Mouse (Mus musculus) neural tube, embryonic 13.5 days (tissue): Measurements from ENCODE around the gene Ppm1a. TPM values are rescaled to one million over a fixed set of nuclear protein-coding genes. Genes with fewer than 3 reads are reported as not detected.
A peak's percentile ranks its signal among the peaks of the same experiment; 100 is the strongest.

Experiments used
- ATAC-seq: fragments of 200-750 bp; cut with Nextera tagmentation; 2 replicates; pipeline ENCODE4 v1.8.0; 2017; ENCODE audit warnings: low read depth, mild to moderate bottlenecking, moderate TSS enrichment, moderate library complexity
- H3K27ac ChIP-seq: fragments of 300-500 bp; sonication (generic); replicated peaks from 2 replicates; pipeline ENCODE4 v1.5.1; 2015; ENCODE audit warnings: moderate library complexity, mild to moderate bottlenecking, inconsistent platforms
- H3K27me3 ChIP-seq: fragments of 300-500 bp; sonication (generic); 2 replicates; pipeline ENCODE4 v1.6.1; 2015; ENCODE audit warnings: mild to moderate bottlenecking, inconsistent platforms
- H3K36me3 ChIP-seq: fragments of 300-500 bp; sonication (generic); 2 replicates; pipeline ENCODE4 v1.6.1; 2015; ENCODE audit warnings: mild to moderate bottlenecking, inconsistent platforms
- H3K4me1 ChIP-seq: fragments of 300-500 bp; sonication (generic); replicated peaks from 2 replicates; pipeline ENCODE4 v1.6.1; 2015; ENCODE audit warnings: inconsistent platforms
- H3K4me2 ChIP-seq: fragments of 300-500 bp; sonication (generic); 2 replicates; pipeline ENCODE4 v1.6.1; 2015; ENCODE audit warnings: inconsistent platforms, mild to moderate bottlenecking, moderate library complexity
- H3K4me3 ChIP-seq: fragments of 300-500 bp; sonication (generic); 2 replicates; pipeline ENCODE4 v1.5.1; 2015; ENCODE audit warnings: mild to moderate bottlenecking, inconsistent platforms
- H3K9ac ChIP-seq: fragments of 300-500 bp; sonication (generic); 2 replicates; pipeline ENCODE4 v1.6.1; 2015; ENCODE audit warnings: moderate library complexity, mild to moderate bottlenecking, inconsistent platforms
- H3K9me3 ChIP-seq: fragments of 300-500 bp; sonication (generic); 2 replicates; pipeline ENCODE4 v1.6.1; 2016; ENCODE audit warnings: inconsistent platforms
- WGBS: fragments of 180-500 bp; shearing (Covaris S2); methylation state at CpG from one replicate; pipeline ENCODE4 v1.1.7; 2015; 5-methylcytosine and 5-hydroxymethylcytosine counted together
- polyA plus RNA-seq: library from polyadenylated mRNA; unstranded; fragments of >200 nt; fragmentation: Nextera tagmentation; extraction: Ambion mirVana; gene quantifications from 2 replicates; pipeline ENCODE4 v1.2.1, GENCODE M21; 2015

Gene Ppm1a
- 75.4 and 77.2 TPM in 2 replicates for polyA plus RNA-seq

DNA sequence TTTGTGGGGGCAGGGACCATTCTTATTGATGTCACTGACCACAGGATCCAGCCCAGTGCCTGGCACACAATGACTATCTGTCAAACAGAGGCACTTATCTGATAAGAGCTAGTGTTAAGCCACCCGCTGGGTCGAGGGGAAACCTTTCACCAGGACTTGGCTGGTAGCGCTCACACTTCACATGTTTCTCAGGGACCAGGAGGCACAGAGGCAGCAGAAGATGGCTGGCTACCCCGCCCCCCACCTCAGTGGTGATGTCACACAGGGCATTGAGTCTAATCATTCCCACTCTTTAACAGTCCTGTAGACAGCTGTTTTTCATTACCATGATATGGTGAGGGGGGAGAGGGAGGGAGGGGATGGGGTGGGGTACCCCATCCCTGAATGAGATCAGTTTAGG, at the start of gene Ppm1a:
Ppm1a (plus strand) TSS at position 370 of the 400 bp plus-strand sequence.
- Histone ChIP-seq H3K4me3 (no peak within 1 kb of the TSS), H3K4me2 (no peak within 1 kb of the TSS), H3K27me3 (no peaks in the 10 kb centered on the region), H3K9ac (0 out of 2 replicates have a peak within 1 kb of the TSS, but pooled peaks have one; percentile 1), H3K4me1 (peaks cover 23% of the 10 kb centered on the region), H3K36me3 (no peaks in the 10 kb centered on the region), H3K27ac (no peak within 1 kb of the TSS; the same call in 1 of the 2 replicates), H3K9me3 (no peaks in the 10 kb centered on the region)
- 17% methylated on average over 4 of the region's 4 CpGs for WGBS
- no peak for ATAC-seq

DNA sequence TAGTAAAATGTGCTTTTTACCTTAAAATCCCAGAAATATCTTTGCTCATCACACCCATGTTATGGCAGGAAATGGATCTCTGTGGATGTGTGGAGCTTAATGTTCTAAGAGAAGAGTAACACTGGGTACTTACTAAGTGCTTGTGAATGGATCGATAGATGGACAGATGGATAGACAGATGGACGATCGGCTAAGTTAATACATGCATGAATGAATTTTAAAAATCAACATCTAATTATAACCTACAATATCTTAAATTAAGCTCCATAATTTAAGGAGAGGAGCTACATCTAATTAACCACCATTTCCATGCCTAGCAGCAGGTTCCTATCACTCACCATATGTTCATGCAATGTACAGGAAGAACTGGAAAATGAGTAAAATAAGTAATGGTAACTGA, 47.3 kb upstream of the Ppm1a start:
- 86% methylated on average over 3 of the region's 3 CpGs for WGBS

DNA sequence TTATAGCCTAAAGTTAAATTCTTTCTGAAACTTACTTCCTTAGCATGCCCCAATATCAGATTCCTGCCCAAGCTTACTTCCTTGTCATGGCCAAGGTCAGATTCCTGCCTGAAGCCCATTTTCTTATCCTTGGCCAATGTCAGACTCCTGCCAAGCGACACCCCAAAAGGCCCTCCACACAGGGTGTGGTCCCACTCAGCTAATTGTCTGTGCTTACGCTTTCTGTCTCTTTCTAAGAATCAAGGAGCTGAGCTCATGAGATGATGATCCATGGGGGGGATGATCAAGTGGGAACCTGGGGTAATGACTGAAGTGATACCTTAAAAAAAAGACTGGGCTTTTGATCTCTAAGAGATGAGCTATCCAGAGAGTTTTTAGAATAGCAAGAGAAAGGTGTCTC, 42.4 kb upstream of the Ppm1a start:
- no peak overlapping the region for H3K9ac ChIP-seq
- WGBS: 89% methylated on average over 2 of the region's 2 CpGs
- no peaks in the 10 kb centered on the region for H3K4me1 ChIP-seq
- no peak overlapping the region for H3K4me2 ChIP-seq
- no peak overlapping the region for H3K4me3 ChIP-seq
- H3K36me3 ChIP-seq: no peaks in the 10 kb centered on the region
- H3K9me3 ChIP-seq: 0 out of 2 replicates have a peak, but pooled peaks cover 9% of the 10 kb centered on the region
- no peak overlapping the region for H3K27ac ChIP-seq
- ATAC-seq: no peak
- no peaks in the 10 kb centered on the region for H3K27me3 ChIP-seq

More for the DNA sequence above, 47.3 kb upstream of the Ppm1a start:
- Histone ChIP-seq H3K4me2 (no peak overlapping the region), H3K27ac (no peak overlapping the region), H3K36me3 (no peaks in the 10 kb centered on the region), H3K9me3 (0 out of 2 replicates have a peak, but pooled peaks cover 9% of the 10 kb centered on the region), H3K4me1 (no peaks in the 10 kb centered on the region), H3K27me3 (no peaks in the 10 kb centered on the region), H3K9ac (no peak overlapping the region), H3K4me3 (no peak overlapping the region)
- no peak for ATAC-seq

DNA sequence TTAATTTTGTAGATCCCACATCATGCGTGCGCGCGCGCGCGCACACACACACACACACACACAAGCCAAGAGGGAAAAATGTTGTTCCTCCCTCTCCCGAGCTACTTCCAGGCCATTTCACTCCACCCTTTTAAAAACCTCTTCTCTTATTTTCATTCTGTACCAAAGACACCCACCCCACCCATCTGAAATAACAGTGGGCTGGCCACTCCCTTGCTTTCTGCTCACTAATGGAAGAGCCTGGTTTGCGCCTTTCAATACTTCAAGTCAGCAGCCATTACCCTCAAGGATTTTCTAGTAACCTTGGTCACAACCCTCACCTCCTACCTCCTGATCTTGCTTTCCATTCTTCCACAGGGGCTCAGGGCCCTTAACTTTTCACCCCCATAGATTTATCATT, 41.4 kb upstream of the Ppm1a start:
- Histone ChIP-seq H3K4me2 (no peak overlapping the region), H3K27me3 (no peaks in the 10 kb centered on the region)
- 94% methylated on average over 9 of the region's 9 CpGs for WGBS

DNA sequence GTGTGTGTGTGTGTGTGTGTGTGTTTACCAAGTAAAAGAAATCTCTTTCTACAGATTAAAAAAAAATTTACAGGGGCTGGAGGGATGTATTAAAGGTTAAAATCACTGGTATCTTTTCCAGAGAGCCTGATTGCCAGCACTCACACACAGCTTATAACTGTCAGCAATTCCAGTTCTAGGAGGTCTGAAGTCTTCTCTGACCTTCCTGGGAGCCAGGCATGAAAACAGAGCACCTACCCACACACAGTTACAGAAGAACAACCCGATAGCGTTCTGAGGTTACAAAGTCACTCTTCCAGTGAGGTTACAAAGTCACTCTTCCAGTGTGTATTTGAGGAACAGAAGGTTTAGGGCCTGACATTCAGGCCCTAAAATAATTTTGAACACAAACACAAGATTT, 38.2 kb upstream of the Ppm1a start:
- 84% methylated on average over 2 of the region's 2 CpGs for WGBS
- Histone ChIP-seq H3K9ac (no peak overlapping the region), H3K4me1 (no peaks in the 10 kb centered on the region), H3K9me3 (no peaks in the 10 kb centered on the region), H3K36me3 (no peaks in the 10 kb centered on the region), H3K4me2 (no peak overlapping the region), H3K27me3 (no peaks in the 10 kb centered on the region), H3K27ac (no peak overlapping the region), H3K4me3 (no peak overlapping the region)
- no peak for ATAC-seq

More for the DNA sequence above, 41.4 kb upstream of the Ppm1a start:
- no peaks in the 10 kb centered on the region for H3K4me1 ChIP-seq
- ATAC-seq: no peak
- no peaks in the 10 kb centered on the region for H3K36me3 ChIP-seq
- 0 out of 2 replicates have a peak, but pooled peaks cover 9% of the 10 kb centered on the region for H3K9me3 ChIP-seq
- H3K27ac ChIP-seq: no peak overlapping the region
- H3K9ac ChIP-seq: no peak overlapping the region
- H3K4me3 ChIP-seq: no peak overlapping the region

DNA sequence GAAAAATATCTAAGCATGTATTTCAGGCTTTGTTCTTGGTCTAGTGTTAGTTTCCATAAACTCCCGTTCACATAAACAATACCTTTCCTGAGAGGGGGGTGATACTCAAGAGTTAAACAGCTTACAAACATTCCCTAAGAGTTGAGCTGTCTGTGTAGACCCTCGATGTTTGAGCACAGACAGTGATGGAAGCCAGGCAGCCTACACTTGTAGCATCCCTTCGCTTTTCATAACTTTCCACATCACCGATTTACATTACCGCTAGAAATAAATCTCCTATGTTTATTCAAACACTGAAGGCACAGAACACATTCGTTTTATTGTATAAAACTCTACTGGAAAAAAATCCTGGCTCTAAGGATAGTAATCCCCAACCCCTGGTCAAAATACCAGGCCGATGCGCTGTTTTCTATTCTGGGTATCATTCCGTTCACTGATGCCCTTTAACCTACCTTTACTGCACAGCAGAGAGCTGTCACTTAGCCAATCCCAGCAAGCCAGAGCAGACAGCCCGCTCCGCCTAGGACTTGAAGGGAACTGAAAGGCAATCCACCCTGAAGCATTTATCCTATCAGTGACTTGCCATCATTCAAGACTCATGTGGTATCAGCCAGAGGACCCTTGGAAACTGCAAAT, 37.7 kb upstream of the Ppm1a start:
- Histone ChIP-seq H3K27ac (no peak overlapping the region), H3K9me3 (no peaks in the 10 kb centered on the region), H3K4me3 (no peak overlapping the region), H3K27me3 (no peaks in the 10 kb centered on the region), H3K36me3 (no peaks in the 10 kb centered on the region), H3K9ac (no peak overlapping the region), H3K4me2 (no peak overlapping the region), H3K4me1 (no peaks in the 10 kb centered on the region)
- ATAC-seq: no peak
- 83% methylated on average over 11 of the region's 11 CpGs for WGBS

DNA sequence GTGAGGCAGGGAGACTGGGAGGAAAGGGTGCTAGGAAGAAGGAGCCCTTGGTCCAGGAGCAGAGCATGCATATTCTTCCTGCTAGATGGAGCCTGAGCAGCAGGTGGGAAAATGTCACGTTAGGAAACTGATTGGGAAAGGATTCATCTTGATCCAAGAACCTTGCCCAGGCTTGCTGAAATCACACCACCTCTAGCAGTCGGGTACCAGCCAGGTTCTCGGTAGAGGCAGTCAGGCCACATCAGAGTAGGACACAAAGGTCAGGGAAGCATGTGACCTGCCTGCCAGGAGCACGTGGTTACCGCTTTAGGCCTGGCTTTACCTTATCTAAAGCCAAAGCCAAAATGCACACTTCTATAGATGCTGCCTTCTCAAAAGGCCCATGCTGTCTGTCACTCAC, 35.5 kb upstream of the Ppm1a start:
- Histone ChIP-seq H3K27me3 (no peaks in the 10 kb centered on the region), H3K9ac (no peak overlapping the region), H3K36me3 (no peaks in the 10 kb centered on the region), H3K27ac (no peak overlapping the region), H3K4me2 (no peak overlapping the region), H3K9me3 (no peaks in the 10 kb centered on the region), H3K4me1 (no peaks in the 10 kb centered on the region), H3K4me3 (no peak overlapping the region)
- WGBS: 85% methylated on average over 5 of the region's 5 CpGs
- ATAC-seq: no peak

DNA sequence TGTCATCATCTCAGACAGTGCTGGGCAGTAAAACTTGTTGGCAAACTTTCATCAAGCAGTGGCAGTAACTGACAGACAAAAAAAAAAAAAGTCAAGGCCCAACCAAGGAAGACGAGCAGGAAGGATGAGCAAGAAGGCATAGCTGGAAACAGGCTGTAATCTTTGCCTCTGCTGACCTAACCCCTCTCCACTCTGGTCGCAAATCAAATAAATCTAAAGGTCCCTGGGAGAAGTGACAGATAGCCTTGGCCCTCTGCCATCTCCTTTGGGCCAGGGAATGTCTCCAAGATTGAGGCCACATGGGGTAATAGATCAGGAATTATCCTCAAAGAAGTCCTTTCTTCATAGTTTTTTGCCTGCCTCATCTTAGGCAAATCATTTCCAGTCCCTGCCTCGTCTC, 33.3 kb upstream of the Ppm1a start:
- H3K9ac ChIP-seq: no peak overlapping the region
- H3K27me3 ChIP-seq: no peaks in the 10 kb centered on the region
- no peak overlapping the region for H3K27ac ChIP-seq
- WGBS: 50% methylated on average over 3 of the region's 3 CpGs
- H3K36me3 ChIP-seq: no peaks in the 10 kb centered on the region
- H3K9me3 ChIP-seq: no peaks in the 10 kb centered on the region
- H3K4me3 ChIP-seq: no peak overlapping the region
- no peak overlapping the region for H3K4me2 ChIP-seq
- ATAC-seq: no peak
- no peaks in the 10 kb centered on the region for H3K4me1 ChIP-seq

DNA sequence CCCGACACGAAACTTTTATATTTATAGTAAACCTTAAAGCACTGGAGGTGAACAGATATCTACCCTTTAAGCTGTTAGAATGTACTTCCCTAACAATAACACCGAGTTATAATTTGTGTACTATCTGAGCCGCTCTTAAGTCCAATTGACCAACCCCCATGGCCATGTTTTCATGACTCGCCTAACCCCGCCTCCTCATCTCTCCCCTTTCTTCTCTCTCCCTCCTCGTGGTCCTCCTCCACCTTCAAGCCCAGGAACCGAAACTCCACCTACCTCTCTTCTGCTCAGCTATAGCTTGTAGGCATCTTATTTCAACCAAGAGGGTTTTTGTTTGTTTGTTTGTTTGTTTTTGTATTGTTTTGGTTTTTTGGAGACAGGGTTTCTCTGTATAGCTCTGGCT, 30.2 kb upstream of the Ppm1a start:
- Histone ChIP-seq H3K4me3 (no peak overlapping the region), H3K27ac (no peak overlapping the region), H3K9me3 (no peaks in the 10 kb centered on the region), H3K9ac (no peak overlapping the region), H3K36me3 (no peaks in the 10 kb centered on the region), H3K27me3 (no peaks in the 10 kb centered on the region), H3K4me1 (no peaks in the 10 kb centered on the region), H3K4me2 (no peak overlapping the region)
- 92% methylated on average over 8 of the region's 8 CpGs for WGBS
- no peak for ATAC-seq

DNA sequence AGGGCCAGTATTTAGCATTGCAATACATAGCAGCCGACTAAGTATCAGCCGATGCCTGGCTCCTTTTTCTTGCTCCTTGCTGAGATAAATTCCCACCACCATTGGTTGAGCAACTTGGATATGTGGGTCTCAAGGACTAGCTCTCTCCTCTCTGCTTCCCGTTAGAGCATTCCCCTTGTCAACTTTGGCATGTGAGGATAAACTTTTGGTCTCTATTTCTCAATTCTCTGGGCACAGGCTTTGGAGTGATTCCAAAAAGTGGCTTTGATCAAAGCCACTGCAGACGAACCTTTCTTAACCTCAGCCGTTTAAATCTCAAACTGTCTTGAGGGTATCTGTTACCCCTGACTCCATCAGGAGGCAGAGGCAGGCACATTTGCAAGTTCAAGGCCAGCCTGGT, 29.6 kb upstream of the Ppm1a start:
- H3K27me3 ChIP-seq: no peaks in the 10 kb centered on the region
- H3K27ac ChIP-seq: no peak overlapping the region
- ATAC-seq: no peak
- H3K4me3 ChIP-seq: no peak overlapping the region
- no peaks in the 10 kb centered on the region for H3K36me3 ChIP-seq
- no peak overlapping the region for H3K9ac ChIP-seq
- no peaks in the 10 kb centered on the region for H3K9me3 ChIP-seq
- H3K4me2 ChIP-seq: no peak overlapping the region
- no peaks in the 10 kb centered on the region for H3K4me1 ChIP-seq
- 81% methylated on average over 5 of the region's 5 CpGs for WGBS

DNA sequence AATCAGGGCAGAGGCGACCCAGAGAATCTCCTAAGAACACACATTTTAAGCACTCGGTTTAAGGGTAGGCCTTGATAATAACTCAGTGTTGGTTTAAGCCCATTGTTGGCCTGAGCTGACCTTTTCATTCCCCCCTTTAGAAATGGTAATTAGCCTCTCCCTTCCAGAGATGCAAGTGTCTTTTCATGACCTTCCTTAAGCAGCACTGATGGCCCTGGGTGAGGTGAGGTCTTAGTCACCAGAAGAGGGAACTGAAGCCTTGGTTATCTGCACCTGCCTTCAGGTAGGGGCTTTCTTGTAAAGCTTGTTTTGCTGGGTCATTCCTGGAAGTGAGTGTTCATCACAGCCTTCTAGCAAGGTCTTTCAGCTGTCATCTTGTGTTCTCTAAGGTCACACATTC, 23.1 kb upstream of the Ppm1a start:
- Histone ChIP-seq H3K27ac (no peak overlapping the region), H3K4me2 (no peak overlapping the region), H3K27me3 (no peaks in the 10 kb centered on the region), H3K9me3 (no peaks in the 10 kb centered on the region), H3K4me1 (no peaks in the 10 kb centered on the region), H3K4me3 (no peak overlapping the region), H3K9ac (no peak overlapping the region), H3K36me3 (no peaks in the 10 kb centered on the region)
- ATAC-seq: no peak
- WGBS: 39% methylated on average over 2 of the region's 2 CpGs

DNA sequence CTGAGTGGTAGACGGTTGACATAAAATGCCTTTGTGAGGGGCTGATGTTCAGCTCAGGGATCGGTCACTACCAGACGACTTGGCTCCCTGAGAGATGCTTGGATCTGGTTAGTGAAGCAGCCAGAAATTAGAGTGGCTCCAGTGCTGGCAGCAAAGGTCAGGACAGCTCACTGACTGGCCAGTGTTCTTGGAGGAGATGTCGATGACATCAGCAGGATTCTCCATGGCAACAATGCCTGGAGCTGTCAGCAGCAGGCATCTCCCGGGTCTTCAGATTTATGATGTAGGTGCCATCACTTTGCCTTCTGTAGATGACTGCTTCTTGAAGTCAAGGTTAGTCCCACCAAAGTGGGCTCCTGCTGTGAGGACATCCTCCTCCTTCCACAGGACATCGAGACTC, 16.1 kb upstream of the Ppm1a start:
- Histone ChIP-seq H3K9me3 (no peaks in the 10 kb centered on the region), H3K36me3 (no peaks in the 10 kb centered on the region), H3K4me3 (no peak overlapping the region), H3K27ac (no peak overlapping the region), H3K27me3 (no peaks in the 10 kb centered on the region), H3K4me1 (no peaks in the 10 kb centered on the region), H3K4me2 (no peak overlapping the region), H3K9ac (no peak overlapping the region)
- WGBS: 66% methylated on average over 6 of the region's 6 CpGs
- ATAC-seq: no peak

DNA sequence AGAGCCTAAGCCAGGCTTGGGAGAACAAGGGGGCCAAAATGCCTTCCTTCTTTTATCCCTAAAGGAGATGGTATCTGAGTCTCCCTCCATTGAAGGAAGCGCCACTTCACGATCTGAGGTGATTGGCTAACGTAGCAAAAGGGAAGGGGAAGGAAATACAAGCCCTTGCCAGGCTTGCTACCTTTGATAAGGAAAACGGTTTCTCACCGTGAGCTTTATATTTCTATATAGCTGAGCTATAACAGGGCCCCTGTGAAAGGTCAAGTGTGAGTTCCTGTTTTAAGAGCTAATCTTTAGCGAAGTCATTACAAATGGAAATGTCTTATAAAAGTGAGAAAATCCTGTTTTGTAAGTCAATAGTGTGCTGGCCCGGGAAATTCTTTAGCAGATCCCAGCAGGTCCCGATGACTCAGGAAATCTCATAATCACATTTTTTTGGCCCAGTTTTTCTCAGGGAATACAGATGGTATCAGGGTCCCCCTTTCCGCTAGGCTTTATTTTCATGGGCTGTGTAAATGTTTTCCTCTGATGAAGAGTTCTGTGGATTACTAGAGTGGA, 12.4 kb upstream of the Ppm1a start:
- WGBS: 61% methylated on average over 9 of the region's 9 CpGs
- H3K4me3 ChIP-seq: no peak overlapping the region
- ATAC-seq: no peak
- H3K4me2 ChIP-seq: no peak overlapping the region
- no peak overlapping the region for H3K9ac ChIP-seq
- no peaks in the 10 kb centered on the region for H3K36me3 ChIP-seq
- no peaks in the 10 kb centered on the region for H3K4me1 ChIP-seq
- H3K27me3 ChIP-seq: no peaks in the 10 kb centered on the region
- no peak overlapping the region for H3K27ac ChIP-seq
- H3K9me3 ChIP-seq: no peaks in the 10 kb centered on the region
